Mouse (Mus musculus) limb, embryonic 14.5 days (tissue): ENCODE measurements around the gene Hsd17b14. TPM values are rescaled to one million over a fixed set of nuclear protein-coding genes. Genes with fewer than 3 reads are reported as not detected.
"Not testable (repeated sequence)": the region's sequence is repeated elsewhere in the genome, so short reads cannot be mapped to it uniquely, and the experiment has no call there.

Source experiments
- ATAC-seq: fragments of 200-750 bp; cut with Nextera tagmentation; 2 replicates; pipeline ENCODE4 v1.8.0; 2017; ENCODE audit warnings: low read depth, moderate number of reproducible peaks, moderate TSS enrichment; ENCODE audit not compliant: low FRiP score
- DNase-seq: peaks from one replicate; pipeline ENCODE4 v3.0.0-alpha.2; 2015; ENCODE audit warnings: low spot score
- H3K27ac ChIP-seq: fragments of 300-500 bp; sonication (generic); replicated peaks from 2 replicates; pipeline ENCODE4 v1.5.1; 2014; ENCODE audit warnings: low read depth, mild to moderate bottlenecking, low read length, moderate library complexity, mixed read lengths
- H3K27me3 ChIP-seq: fragments of 300-500 bp; sonication (generic); 2 replicates; pipeline ENCODE4 v1.6.1; 2014; ENCODE audit warnings: low read length, mixed read lengths; ENCODE audit not compliant: control insufficient read depth, insufficient read depth
- H3K36me3 ChIP-seq: fragments of 300-500 bp; sonication (generic); 2 replicates; pipeline ENCODE4 v1.6.1; 2014; ENCODE audit warnings: mild to moderate bottlenecking, low read length, moderate library complexity, mixed read lengths; ENCODE audit not compliant: control insufficient read depth, insufficient read depth
- H3K4me1 ChIP-seq: fragments of 300-500 bp; sonication (generic); 2 replicates; pipeline ENCODE4 v1.6.1; 2014; ENCODE audit warnings: antibody characterized with exemption, low read length, mixed read lengths; ENCODE audit not compliant: control insufficient read depth, insufficient read depth
- H3K4me2 ChIP-seq: fragments of 300-500 bp; sonication (generic); replicated peaks from 2 replicates; pipeline ENCODE4 v1.6.1; 2014; ENCODE audit warnings: low read depth, mild to moderate bottlenecking, low read length, moderate library complexity; ENCODE audit not compliant: severe bottlenecking
- H3K4me3 ChIP-seq: fragments of 300-500 bp; sonication (generic); replicated peaks from 2 replicates; pipeline ENCODE4 v1.5.1; 2014; ENCODE audit warnings: low read length
- H3K9ac ChIP-seq: fragments of 300-500 bp; sonication (generic); 2 replicates; pipeline ENCODE4 v1.6.1; 2014; ENCODE audit warnings: mild to moderate bottlenecking, low read depth, low read length, moderate library complexity; ENCODE audit not compliant: severe bottlenecking
- H3K9me3 ChIP-seq: fragments of 300-500 bp; sonication (generic); 2 replicates; pipeline ENCODE4 v1.6.1; 2016; ENCODE audit warnings: low read length; ENCODE audit not compliant: control insufficient read depth
- POLR2A ChIP-seq: fragments of 200-500 bp; IDR thresholded peaks from 2 replicates; pipeline ENCODE4 v1.8.0; 2012; ENCODE audit warnings: inconsistent platforms, mild to moderate bottlenecking, moderate library complexity, borderline replicate concordance; ENCODE audit not compliant: insufficient read depth, insufficient read length; ENCODE audit errors: extremely low read depth
- WGBS: fragments of 180-500 bp; shearing (Covaris S2); extraction: QIAGEN DNeasy Blood & Tissue Kit; methylation state at CpG from one replicate; pipeline ENCODE4 v1.1.7; 2014; 5-methylcytosine and 5-hydroxymethylcytosine counted together
- polyA plus RNA-seq, 2 experiments: library from polyadenylated mRNA; depleted of rRNA in 1 of 2; stranded (reverse) in 1 of 2; unstranded in 1 of 2; fragments of >200 nt; fragmentation: Nextera tagmentation in 1 of 2; extraction: Ambion mirVana in 1 of 2; gene quantifications; 2 replicates each; pipeline versions ENCODE4 v1.2.1 to v1.2.3; 2012 to 2014

Hsd17b14 gene
- polyA plus RNA-seq, 2 experiments, result 0.92 to 1.2 TPM

DNA sequence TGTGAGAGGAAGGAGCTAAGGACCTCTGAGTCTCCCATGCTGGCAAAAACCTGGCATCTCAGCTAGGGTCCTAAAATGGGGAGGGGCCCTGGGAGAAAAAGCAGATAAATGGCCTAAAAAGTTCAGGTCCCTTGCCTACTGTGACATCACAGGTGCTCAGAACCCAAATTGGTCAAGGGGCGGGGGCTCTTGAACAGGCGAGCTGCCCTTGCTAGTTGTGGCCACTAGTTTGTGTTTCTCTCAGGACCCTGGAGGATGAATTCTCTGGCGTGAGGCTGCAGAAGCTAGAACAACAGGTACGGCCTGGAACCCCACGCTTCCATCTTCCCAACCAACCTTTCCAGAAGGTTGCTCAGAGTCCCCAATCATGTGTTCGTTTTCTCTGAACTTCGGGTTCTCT lies 40.3 kb upstream of the Hsd17b14 start:
- TF ChIP-seq POLR2A, result no peak
- no peaks in the 10 kb centered on the region for H3K9me3 ChIP-seq
- WGBS, result 79% methylated on average over 7 of the region's 7 CpGs

DNA sequence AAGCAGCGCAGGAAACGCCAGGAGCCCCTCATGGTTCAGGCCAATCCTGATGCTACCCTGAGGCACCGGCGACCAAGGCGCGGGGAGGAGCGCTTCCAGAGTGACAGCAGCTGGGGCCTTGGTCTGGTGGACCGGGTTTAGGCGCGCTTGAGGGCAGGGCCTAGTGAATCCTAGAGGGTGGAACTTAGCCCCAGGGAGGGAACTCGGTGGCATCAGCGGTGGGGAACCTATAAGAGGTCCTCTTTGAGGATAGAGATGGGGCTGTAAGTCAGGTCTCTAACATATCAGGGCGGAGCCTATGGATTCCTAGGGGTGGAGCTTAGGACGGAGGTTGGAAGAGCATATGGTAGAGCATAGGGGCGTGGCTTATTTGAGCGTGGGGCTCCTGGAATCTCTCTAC lies 39.3 kb upstream of the Hsd17b14 start:
- H3K36me3 ChIP-seq, result no peaks in the 10 kb centered on the region
- no peak overlapping the region for H3K27ac ChIP-seq
- no peaks in the 10 kb centered on the region for H3K27me3 ChIP-seq
- no peak overlapping the region for H3K4me3 ChIP-seq
- no peaks in the 10 kb centered on the region for H3K9me3 ChIP-seq
- 16% methylated on average over 16 of the region's 16 CpGs for WGBS
- ATAC-seq, result no peak
- no peak overlapping the region for H3K4me2 ChIP-seq
- 0 out of 2 replicates have a peak overlapping the region, but pooled peaks have one; percentile 21 for H3K9ac ChIP-seq
- DNase-seq, result no peak
- TF ChIP-seq POLR2A, result no peak
- H3K4me1 ChIP-seq, result 0 out of 2 replicates have a peak, but pooled peaks cover 2% of the 10 kb centered on the region

More for the DNA sequence above, 40.3 kb upstream of the Hsd17b14 start:
- ATAC-seq, result no peak
- DNase-seq, result no peak
- Histone ChIP-seq H3K27me3 (no peaks in the 10 kb centered on the region), H3K4me3 (no peak overlapping the region), H3K9ac (no peak overlapping the region), H3K27ac (no peak overlapping the region), H3K4me1 (peaks cover 4% of the 10 kb centered on the region; the same call in 1 of the 2 replicates), H3K4me2 (no peak overlapping the region), H3K36me3 (no peaks in the 10 kb centered on the region)

DNA sequence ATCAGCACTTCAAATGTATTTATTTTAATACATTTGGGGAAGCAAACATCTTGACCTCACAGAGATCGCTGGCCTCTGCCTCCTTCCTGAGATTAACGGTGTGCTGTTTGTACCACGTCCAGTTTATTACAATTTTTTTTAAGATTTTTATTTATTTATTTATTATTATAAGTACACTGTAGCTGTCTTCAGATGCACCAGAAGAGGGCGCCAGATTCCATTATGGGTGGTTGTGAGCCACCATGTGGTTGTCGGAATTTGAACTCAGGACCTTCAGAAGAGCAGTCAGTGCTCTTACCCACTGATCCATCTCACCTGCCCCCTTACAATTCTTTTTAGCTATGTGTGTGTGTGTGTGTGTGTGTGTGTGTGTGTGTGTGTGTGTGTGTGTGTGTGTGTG lies 37.8 kb upstream of the Hsd17b14 start:
- ATAC-seq, H3K27ac ChIP-seq, H3K4me2 ChIP-seq, H3K4me1 ChIP-seq, H3K9ac ChIP-seq, DNase-seq, H3K27me3 ChIP-seq, H3K9me3 ChIP-seq, H3K4me3 ChIP-seq, H3K36me3 ChIP-seq: not testable (repeated sequence)
- 76% methylated on average over 5 of the region's 5 CpGs for WGBS

DNA sequence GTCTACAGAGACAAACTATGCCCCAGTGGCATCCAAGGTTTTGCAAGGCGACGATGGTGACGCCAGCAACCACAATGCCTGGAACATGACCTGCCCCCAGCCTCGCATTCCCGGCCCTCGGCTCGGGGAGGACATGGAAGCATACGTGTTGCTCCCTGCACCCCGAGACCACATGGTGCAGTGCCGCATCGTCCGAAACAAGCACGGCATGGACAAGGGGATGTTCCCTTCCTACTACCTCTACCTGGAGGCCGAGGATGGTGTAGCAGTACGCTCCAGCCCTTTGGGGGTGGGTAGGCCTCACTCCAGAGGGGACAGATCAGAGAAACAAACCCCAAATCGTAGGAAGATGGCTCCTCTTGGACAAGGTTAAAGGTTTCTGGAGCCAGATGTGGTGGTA lies 36.1 kb upstream of the Hsd17b14 start:
- Histone ChIP-seq H3K4me2 (no peak overlapping the region), H3K36me3 (peaks cover 7% of the 10 kb centered on the region), H3K4me3 (no peak overlapping the region), H3K4me1 (peaks cover 3% of the 10 kb centered on the region), H3K27ac (no peak overlapping the region), H3K9ac (no peak overlapping the region), H3K27me3 (no peaks in the 10 kb centered on the region), H3K9me3 (no peaks in the 10 kb centered on the region)
- no peak for DNase-seq
- TF ChIP-seq POLR2A, result no peak
- no peak for ATAC-seq
- 92% methylated on average over 16 of the region's 16 CpGs for WGBS

DNA sequence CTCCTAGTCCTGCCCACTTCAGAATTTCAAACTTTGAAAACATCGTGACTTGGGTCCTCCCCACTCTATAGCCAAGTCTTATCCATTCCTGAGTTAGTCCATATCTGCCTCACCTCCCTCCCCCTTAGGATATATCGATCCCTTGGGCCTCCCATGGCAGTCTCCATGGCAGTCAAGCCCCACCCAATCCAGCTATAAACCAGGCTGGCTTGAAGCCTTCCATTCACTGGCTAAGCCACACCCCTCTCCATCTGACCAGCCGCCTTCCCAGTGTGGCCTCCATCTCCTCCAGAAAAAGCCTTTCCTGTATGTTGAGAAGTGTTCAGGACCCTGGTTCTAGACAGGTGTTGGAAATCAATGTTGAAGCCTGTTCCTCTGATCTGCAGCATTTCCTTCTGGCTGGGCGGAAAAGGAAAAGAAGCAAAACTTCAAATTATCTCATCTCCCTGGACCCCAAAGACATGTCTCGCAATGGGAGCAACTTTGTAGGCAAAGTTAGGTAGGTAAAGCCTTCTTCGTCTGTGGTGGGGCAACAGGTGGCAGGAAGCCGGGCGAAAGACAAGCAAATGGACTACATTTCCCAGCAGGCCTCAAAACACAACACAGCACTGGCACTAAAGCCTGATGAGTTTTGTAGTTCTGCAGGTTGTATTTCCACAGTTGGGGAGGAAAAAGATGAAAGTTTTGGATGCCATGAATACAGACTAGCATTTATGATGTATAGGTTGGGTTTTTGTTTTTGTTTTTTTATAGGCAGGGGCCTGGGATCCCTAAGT lies 35.2 kb upstream of the Hsd17b14 start:
- H3K27me3 ChIP-seq, result no peaks in the 10 kb centered on the region
- peaks cover 7% of the 10 kb centered on the region for H3K4me1 ChIP-seq
- no peak for TF ChIP-seq POLR2A
- H3K9ac ChIP-seq, result no peak overlapping the region
- no peak overlapping the region for H3K4me2 ChIP-seq
- H3K9me3 ChIP-seq, result no peaks in the 10 kb centered on the region
- H3K36me3 ChIP-seq, result peaks cover 13% of the 10 kb centered on the region
- WGBS, result 73% methylated on average over 8 of the region's 8 CpGs
- no peak overlapping the region for H3K4me3 ChIP-seq
- no peak for ATAC-seq
- no peak overlapping the region for H3K27ac ChIP-seq
- no peak for DNase-seq
